Mouse (Mus musculus): ENCODE data around the gene Rad17. TPM values are rescaled to one million over a fixed set of nuclear protein-coding genes. Genes with fewer than 3 reads are reported as not detected.

Gene Rad17
- total RNA-seq, 1 experiment: 31.3 TPM

DNA sequence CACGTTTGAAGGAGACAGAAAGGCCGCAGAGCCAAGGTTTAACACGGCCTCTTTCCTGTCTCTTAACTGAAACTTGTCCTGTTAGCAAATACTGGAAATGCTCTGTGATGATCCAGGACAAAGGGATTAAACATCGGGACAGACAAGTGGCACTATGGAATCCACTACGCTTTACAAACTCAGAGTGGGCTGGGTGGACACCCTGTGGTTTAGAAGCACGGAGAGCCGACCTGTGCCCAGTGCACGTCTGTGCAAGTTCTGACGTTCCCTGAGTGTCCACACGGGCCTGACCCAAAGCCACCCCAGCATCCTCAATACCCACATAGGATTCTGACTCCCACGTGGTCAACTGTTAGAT, 47.1 kb downstream of the Rad17 start:
- in situ Hi-C loops (cut with MboI; ENCODE audit: low sequenced_read_pairs in 2 of 2, unreplicated experiment in 2 of 2): no loop called here
- Histone ChIP-seq H3K4me1 (ENCODE audit: control insufficient read depth in 2 of 2, insufficient read depth in 2 of 2, low read length in 2 of 2, poor library complexity in 1 of 2) (peaks cover 0 to 6% of the 10 kb centered on the region in 2 experiments; a peak in 1 of 4 replicates), H3K27ac (ENCODE audit: insufficient read depth, low read depth, low read length, poor library complexity, severe bottlenecking) (no peak overlapping the region), H3K4me3 (ENCODE audit: insufficient read depth in 1 of 2, low read depth in 1 of 2, low read length in 2 of 2, poor library complexity in 1 of 2, severe bottlenecking in 1 of 2) (no peak overlapping the region), H3K36me3 (ENCODE audit: control insufficient read depth, insufficient read depth, low read length, poor library complexity, severe bottlenecking) (no peaks in the 10 kb centered on the region), H3K9me3 (ENCODE audit: control insufficient read depth, insufficient read depth, low read depth, low read length) (no peaks in the 10 kb centered on the region), H3K9ac (ENCODE audit: insufficient read depth, low read depth, low read length, poor library complexity, severe bottlenecking) (no peak overlapping the region)
- no peak for TF ChIP-seq HCFC1 (IDR thresholded peaks at IDR 0.05; ENCODE audit: borderline replicate concordance, insufficient read depth, low read length)
- TF ChIP-seq ZC3H11A (IDR thresholded peaks at IDR 0.05; ENCODE audit: borderline replicate concordance, low read depth, low read length): no peak
- no peak for TF ChIP-seq MAFK (IDR thresholded peaks at IDR 0.05; ENCODE audit: insufficient read depth, low read depth, low read length)
- TF ChIP-seq ZNF384 (IDR thresholded peaks at IDR 0.05; ENCODE audit: low read depth, low read length): no peak
- no peak for TF ChIP-seq CHD2 (IDR thresholded peaks at IDR 0.05; ENCODE audit: low read depth, low read length)
- no peak for DNase-seq (ENCODE audit: low read depth, low spot score)

DNA sequence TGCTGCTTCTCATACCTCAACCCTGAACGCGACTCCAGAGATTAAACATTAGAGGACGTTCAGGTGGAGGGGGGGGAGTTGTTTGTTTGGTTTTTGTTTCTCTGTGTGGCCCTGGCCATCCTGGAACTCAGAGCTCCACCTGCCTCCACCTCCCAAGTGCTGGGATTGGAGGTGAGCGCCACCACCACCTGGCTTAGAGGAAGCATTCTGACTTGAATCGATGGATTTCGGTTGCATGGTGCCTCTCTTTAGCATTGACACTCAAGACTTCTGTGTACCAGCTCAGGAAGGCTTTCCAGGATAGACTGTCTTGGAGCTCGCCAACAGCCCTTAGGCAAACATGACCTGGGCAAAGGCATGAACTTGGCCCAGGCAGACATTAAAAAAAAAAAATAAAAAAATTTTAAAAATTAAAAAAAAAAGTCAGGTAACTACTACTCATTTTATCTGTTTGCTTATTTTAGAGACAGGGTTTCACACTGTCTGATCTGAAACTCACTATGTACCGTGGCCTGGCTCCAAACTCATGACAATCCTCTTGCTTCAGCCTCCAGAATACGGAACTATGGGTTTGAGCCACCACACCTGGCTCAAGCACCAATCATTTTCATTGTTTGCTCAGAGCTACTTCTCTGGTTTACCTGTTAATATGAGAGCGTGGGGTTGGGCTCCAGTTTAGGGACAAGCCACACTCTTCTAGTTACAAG, 47.7 kb downstream of the Rad17 start:
- no peak overlapping the region for H3K9ac ChIP-seq (ENCODE audit: insufficient read depth, low read depth, low read length, poor library complexity, severe bottlenecking)
- no peak overlapping the region for H3K4me3 ChIP-seq (ENCODE audit: insufficient read depth in 1 of 2, low read depth in 1 of 2, low read length in 2 of 2, poor library complexity in 1 of 2, severe bottlenecking in 1 of 2)
- H3K9me3 ChIP-seq (ENCODE audit: control insufficient read depth, insufficient read depth, low read depth, low read length): no peaks in the 10 kb centered on the region
- no peak for DNase-seq (ENCODE audit: low read depth, low spot score)
- no peak overlapping the region for H3K27ac ChIP-seq (ENCODE audit: insufficient read depth, low read depth, low read length, poor library complexity, severe bottlenecking)
- no peaks in the 10 kb centered on the region for H3K36me3 ChIP-seq (ENCODE audit: control insufficient read depth, insufficient read depth, low read length, poor library complexity, severe bottlenecking)
- H3K4me1 ChIP-seq (ENCODE audit: control insufficient read depth in 2 of 2, insufficient read depth in 2 of 2, low read length in 2 of 2, poor library complexity in 1 of 2): peaks cover 0 to 6% of the 10 kb centered on the region in 2 experiments; a peak in 1 of 4 replicates
- in situ Hi-C loops (cut with MboI; ENCODE audit: low sequenced_read_pairs in 2 of 2, unreplicated experiment in 2 of 2): no loop called here
- TF ChIP-seq ZC3H11A (IDR thresholded peaks at IDR 0.05; ENCODE audit: borderline replicate concordance, low read depth, low read length): no peak
- TF ChIP-seq HCFC1 (IDR thresholded peaks at IDR 0.05; ENCODE audit: borderline replicate concordance, insufficient read depth, low read length): no peak
- no peak for TF ChIP-seq ZNF384 (IDR thresholded peaks at IDR 0.05; ENCODE audit: low read depth, low read length)
- TF ChIP-seq MAFK (IDR thresholded peaks at IDR 0.05; ENCODE audit: insufficient read depth, low read depth, low read length): no peak
- no peak for TF ChIP-seq CHD2 (IDR thresholded peaks at IDR 0.05; ENCODE audit: low read depth, low read length)

DNA sequence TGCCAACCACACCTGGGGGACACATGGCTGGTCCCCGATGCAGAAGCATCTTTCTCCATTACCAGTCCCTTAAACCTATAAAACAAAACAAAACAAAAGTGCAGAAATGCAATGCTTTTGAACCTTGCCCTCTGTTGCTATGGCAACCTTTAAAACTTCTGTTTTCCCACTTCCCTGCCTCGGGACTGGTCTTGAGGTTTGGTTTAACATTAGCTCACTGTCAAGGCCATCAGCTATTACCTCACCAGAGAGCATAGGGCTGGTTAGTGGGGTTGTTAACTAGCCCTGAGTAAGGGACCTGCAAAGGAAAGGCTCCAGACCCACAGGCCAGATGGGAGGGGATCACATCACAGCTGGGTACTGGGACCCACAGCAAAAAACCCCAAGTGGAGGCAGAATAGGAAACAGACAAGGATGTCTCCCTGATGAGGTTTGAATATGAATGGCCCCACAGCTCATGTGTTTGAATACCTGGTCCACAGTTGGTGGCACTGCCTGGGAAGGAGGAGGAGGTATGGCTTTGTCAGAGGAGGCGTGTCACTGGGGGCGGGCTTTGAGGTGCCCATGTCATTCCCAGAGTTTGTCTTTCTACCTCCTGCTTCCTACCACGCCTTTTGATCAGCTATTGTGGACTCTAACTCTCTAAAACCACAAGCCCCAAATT, 48.5 kb downstream of the Rad17 start:
- no peak overlapping the region for H3K4me3 ChIP-seq (ENCODE audit: insufficient read depth in 1 of 2, low read depth in 1 of 2, low read length in 2 of 2, poor library complexity in 1 of 2, severe bottlenecking in 1 of 2)
- DNase-seq (ENCODE audit: low read depth, low spot score): no peak
- in situ Hi-C loops (cut with MboI; ENCODE audit: low sequenced_read_pairs in 2 of 2, unreplicated experiment in 2 of 2): no loop called here
- H3K4me1 ChIP-seq (ENCODE audit: control insufficient read depth in 2 of 2, insufficient read depth in 2 of 2, low read length in 2 of 2, poor library complexity in 1 of 2): peaks cover 0 to 6% of the 10 kb centered on the region in 2 experiments; a peak in 1 of 4 replicates
- no peak for TF ChIP-seq CHD2 (IDR thresholded peaks at IDR 0.05; ENCODE audit: low read depth, low read length)
- TF ChIP-seq MAFK (IDR thresholded peaks at IDR 0.05; ENCODE audit: insufficient read depth, low read depth, low read length): no peak
- no peak for TF ChIP-seq HCFC1 (IDR thresholded peaks at IDR 0.05; ENCODE audit: borderline replicate concordance, insufficient read depth, low read length)
- H3K36me3 ChIP-seq (ENCODE audit: control insufficient read depth, insufficient read depth, low read length, poor library complexity, severe bottlenecking): no peaks in the 10 kb centered on the region
- H3K27ac ChIP-seq (ENCODE audit: insufficient read depth, low read depth, low read length, poor library complexity, severe bottlenecking): no peak overlapping the region
- H3K9ac ChIP-seq (ENCODE audit: insufficient read depth, low read depth, low read length, poor library complexity, severe bottlenecking): no peak overlapping the region
- no peaks in the 10 kb centered on the region for H3K9me3 ChIP-seq (ENCODE audit: control insufficient read depth, insufficient read depth, low read depth, low read length)

DNA sequence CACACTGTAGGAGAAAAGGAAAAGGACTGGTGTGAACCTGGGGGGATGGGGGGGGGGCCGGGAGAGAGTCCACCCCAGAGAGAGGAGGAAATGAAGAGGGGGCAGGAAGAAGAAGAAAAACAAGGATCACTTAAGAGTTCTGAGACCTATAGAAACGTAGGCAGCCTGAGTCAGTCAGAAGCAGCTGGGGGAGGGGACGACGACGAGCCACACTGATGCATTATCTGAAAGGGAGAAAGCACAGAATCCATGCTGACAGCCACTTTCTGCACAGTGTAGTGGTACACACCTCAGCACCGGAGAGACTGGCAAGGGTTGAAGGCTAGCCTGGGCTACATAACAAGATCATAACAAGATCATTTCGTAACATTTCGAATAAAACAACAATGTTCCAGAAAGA, 49.8 kb downstream of the Rad17 start:
- peaks cover 0 to 6% of the 10 kb centered on the region in 2 experiments; a peak in 1 of 4 replicates for H3K4me1 ChIP-seq (ENCODE audit: control insufficient read depth in 2 of 2, insufficient read depth in 2 of 2, low read length in 2 of 2, poor library complexity in 1 of 2)
- in situ Hi-C loops (cut with MboI; ENCODE audit: low sequenced_read_pairs in 2 of 2, unreplicated experiment in 2 of 2): no loop called here
- H3K4me3 ChIP-seq (ENCODE audit: insufficient read depth in 1 of 2, low read depth in 1 of 2, low read length in 2 of 2, poor library complexity in 1 of 2, severe bottlenecking in 1 of 2): no peak overlapping the region
- no peak overlapping the region for H3K9ac ChIP-seq (ENCODE audit: insufficient read depth, low read depth, low read length, poor library complexity, severe bottlenecking)
- no peak for DNase-seq (ENCODE audit: low read depth, low spot score)
- H3K9me3 ChIP-seq (ENCODE audit: control insufficient read depth, insufficient read depth, low read depth, low read length): no peaks in the 10 kb centered on the region
- H3K36me3 ChIP-seq (ENCODE audit: control insufficient read depth, insufficient read depth, low read length, poor library complexity, severe bottlenecking): no peaks in the 10 kb centered on the region
- H3K27ac ChIP-seq (ENCODE audit: insufficient read depth, low read depth, low read length, poor library complexity, severe bottlenecking): no peak overlapping the region
- TF ChIP-seq HCFC1 (IDR thresholded peaks at IDR 0.05; ENCODE audit: borderline replicate concordance, insufficient read depth, low read length): no peak
- TF ChIP-seq MAFK (IDR thresholded peaks at IDR 0.05; ENCODE audit: insufficient read depth, low read depth, low read length): no peak
- TF ChIP-seq ZC3H11A (IDR thresholded peaks at IDR 0.05; ENCODE audit: borderline replicate concordance, low read depth, low read length): no peak
- TF ChIP-seq CHD2 (IDR thresholded peaks at IDR 0.05; ENCODE audit: low read depth, low read length): no peak
- no peak for TF ChIP-seq ZNF384 (IDR thresholded peaks at IDR 0.05; ENCODE audit: low read depth, low read length)

All from ES-E14 (cell line).